Mouse (Mus musculus): ENCODE measurements at regions not wholly inside any gene's neighbourhood (a gene's known extent, or its start where the extent isn't known, plus 50 kb on each side); places are given as distances from the start of the nearest gene placed in this dataset.
"Not testable (repeated sequence)": the region's sequence is repeated elsewhere in the genome, so short reads cannot be mapped to it uniquely, and the experiment has no call there.

- DNase-seq (ENCODE audit: low read depth in 2 of 2, low spot score in 2 of 2), result no peak
Observed at GRCm38 (mm10) chr12:77058596-77059190, 96.7 kb upstream of the Max start.

- DNase-seq (ENCODE audit: low read depth in 2 of 2, low spot score in 2 of 2), result no peak
Observed at GRCm38 (mm10) chr12:77056748-77057370, 94.9 kb upstream of the Max start.

GRCm38 (mm10) chr12:77054700-77055099 lies 92.7 kb upstream of the Max start:
- DNase-seq (ENCODE audit: low read depth in 2 of 2, low spot score in 2 of 2), result no peak

GRCm38 (mm10) chr12:77054211-77054610 lies 92.2 kb upstream of the Max start:
- no peak for DNase-seq (ENCODE audit: low read depth in 2 of 2, low spot score in 2 of 2)

GRCm38 (mm10) chr12:77052853-77053252 lies 90.9 kb upstream of the Max start:
- DNase-seq (ENCODE audit: low read depth in 2 of 2, low spot score in 2 of 2), result peak; percentile 40 to 60

GRCm38 (mm10) chr12:77048380-77048779 lies 86.4 kb upstream of the Max start:
- no peak for DNase-seq (ENCODE audit: low read depth in 2 of 2, low spot score in 2 of 2)

- DNase-seq (ENCODE audit: low read depth in 2 of 2, low spot score in 2 of 2), result no peak
Observed at GRCm38 (mm10) chr12:77047273-77047672, 85.3 kb upstream of the Max start.

- no peak for DNase-seq (ENCODE audit: low read depth in 2 of 2, low spot score in 2 of 2)
Observed at GRCm38 (mm10) chr12:77045956-77046355, 84.0 kb upstream of the Max start.

GRCm38 (mm10) chr12:77045356-77045755 lies 83.4 kb upstream of the Max start:
- DNase-seq (ENCODE audit: low read depth in 2 of 2, low spot score in 2 of 2), result no peak

- no peak for DNase-seq (ENCODE audit: low read depth in 2 of 2, low spot score in 2 of 2)
Observed at GRCm38 (mm10) chr12:77042356-77042755, 80.4 kb upstream of the Max start.

- DNase-seq (ENCODE audit: low read depth in 2 of 2, low spot score in 2 of 2), result no peak
Observed at GRCm38 (mm10) chr12:77041141-77041540, 79.1 kb upstream of the Max start.

GRCm38 (mm10) chr12:77039953-77040305 lies 77.9 kb upstream of the Max start:
- peak in 1 of 2 experiments; percentile 42 for DNase-seq (ENCODE audit: low read depth in 2 of 2, low spot score in 2 of 2)

- peak; percentile 46 to 65 for DNase-seq (ENCODE audit: low read depth in 2 of 2, low spot score in 2 of 2)
Observed at GRCm38 (mm10) chr12:77039295-77039952, 77.4 kb upstream of the Max start.

- no peak for DNase-seq (ENCODE audit: low read depth in 2 of 2, low spot score in 2 of 2)
Observed at GRCm38 (mm10) chr12:77035676-77036075, 73.7 kb upstream of the Max start.

GRCm38 (mm10) chr12:77031448-77031847 lies 69.4 kb upstream of the Max start:
- DNase-seq (ENCODE audit: low read depth in 2 of 2, low spot score in 2 of 2), result no peak

GRCm38 (mm10) chr12:77025431-77025879 lies 63.5 kb upstream of the Max start:
- no peak for DNase-seq (ENCODE audit: low read depth in 2 of 2, low spot score in 2 of 2)

GRCm38 (mm10) chr12:77022538-77022937 lies 60.5 kb upstream of the Max start:
- DNase-seq (ENCODE audit: low read depth in 2 of 2, low spot score in 2 of 2), result no peak

GRCm38 (mm10) chr12:77021881-77022280 lies 59.9 kb upstream of the Max start:
- no peak for DNase-seq (ENCODE audit: low read depth in 2 of 2, low spot score in 2 of 2)

- DNase-seq (ENCODE audit: low read depth in 2 of 2, low spot score in 2 of 2), result peak; percentile 4 to 12
Observed at GRCm38 (mm10) chr12:77019708-77020511, 57.9 kb upstream of the Max start.

GRCm38 (mm10) chr12:77019148-77019547 lies 57.1 kb upstream of the Max start:
- DNase-seq (ENCODE audit: low read depth in 2 of 2, low spot score in 2 of 2), result not testable (repeated sequence)

GRCm38 (mm10) chr12:77018373-77018772 lies 56.4 kb upstream of the Max start:
- no peak for DNase-seq (ENCODE audit: low read depth in 2 of 2, low spot score in 2 of 2)

- DNase-seq (ENCODE audit: low read depth in 2 of 2, low spot score in 2 of 2), result no peak
Observed at GRCm38 (mm10) chr12:77014908-77015307, 52.9 kb upstream of the Max start.

All from CD8-positive naive resting alpha-beta T cell, adult 2 months (primary cell).